Mouse (Mus musculus): Measurements from ENCODE around the gene Kcng4. TPM values are rescaled to one million over a fixed set of nuclear protein-coding genes. Genes with fewer than 3 reads are reported as not detected.
A peak's percentile ranks its signal among the peaks of the same experiment; 100 is the strongest.

The Kcng4 gene
- polyA plus RNA-seq, 1 experiment from 2014 or later = 0.14 TPM

DNA sequence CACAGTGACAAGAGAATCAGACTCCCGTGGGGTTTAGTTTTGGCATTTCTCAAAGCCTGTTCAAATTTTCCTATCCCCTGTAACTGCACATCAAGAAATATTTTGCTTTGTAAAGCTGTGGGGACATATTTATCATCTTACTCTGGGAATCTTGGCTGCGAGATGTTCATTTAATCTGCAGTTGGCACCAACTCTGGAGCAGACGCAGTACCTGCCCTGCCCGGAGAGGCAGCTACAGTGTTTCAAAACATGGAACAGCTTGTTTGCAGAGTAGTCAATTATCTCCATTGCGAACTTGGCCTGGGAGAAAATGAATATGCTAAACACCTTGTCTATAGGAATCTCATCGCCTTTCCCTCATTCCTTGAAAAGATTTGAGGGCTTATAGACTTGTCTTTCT is 2.8 kb upstream of the Kcng4 start:
- H3K9me3 ChIP-seq (replicated peaks) = no peaks in the 10 kb centered on the region
- H3K4me1 ChIP-seq = peaks cover 16% of the 10 kb centered on the region
- no peak for ATAC-seq (ENCODE audit: low FRiP score)
- no peaks in the 10 kb centered on the region for H3K36me3 ChIP-seq
- H3K9ac ChIP-seq (replicated peaks) = no peak overlapping the region
- H3K27me3 ChIP-seq (replicated peaks) = peaks cover 14% of the 10 kb centered on the region
- H3K4me3 ChIP-seq (replicated peaks) = no peak overlapping the region
- WGBS = 72% methylated on average over 6 of the region's 6 CpGs
- no peak overlapping the region for H3K4me2 ChIP-seq
- H3K27ac ChIP-seq (replicated peaks) = no peak overlapping the region

DNA sequence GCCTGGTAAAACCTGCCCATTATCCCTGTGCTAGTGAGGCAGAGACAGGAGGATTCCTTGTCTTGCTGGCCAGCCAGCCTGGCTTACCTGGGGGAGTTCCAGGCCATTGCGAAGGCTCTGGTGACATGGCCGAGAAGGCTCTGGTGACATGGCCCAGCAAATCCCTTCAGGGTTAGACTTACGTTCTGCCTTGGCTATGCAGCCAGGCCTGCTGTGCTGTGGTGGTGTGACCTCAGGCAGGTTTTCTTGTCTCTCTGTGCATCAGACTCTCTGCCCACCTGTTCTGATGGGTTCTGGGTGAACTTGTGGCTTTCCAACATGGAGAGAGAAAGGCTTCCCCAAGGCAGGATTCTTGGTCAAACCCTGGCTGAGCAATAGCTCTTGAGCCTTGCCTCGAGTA is 1.9 kb upstream of the Kcng4 start:
- no peaks in the 10 kb centered on the region for H3K9me3 ChIP-seq (replicated peaks)
- no peak overlapping the region for H3K9ac ChIP-seq (replicated peaks)
- peaks cover 16% of the 10 kb centered on the region for H3K4me1 ChIP-seq
- H3K4me2 ChIP-seq = no peak overlapping the region
- no peak overlapping the region for H3K27ac ChIP-seq (replicated peaks)
- WGBS = 94% methylated on average over 4 of the region's 4 CpGs
- H3K36me3 ChIP-seq = no peaks in the 10 kb centered on the region
- ATAC-seq (ENCODE audit: low FRiP score) = no peak
- no peak overlapping the region for H3K4me3 ChIP-seq (replicated peaks)
- H3K27me3 ChIP-seq (replicated peaks) = peaks cover 19% of the 10 kb centered on the region

DNA sequence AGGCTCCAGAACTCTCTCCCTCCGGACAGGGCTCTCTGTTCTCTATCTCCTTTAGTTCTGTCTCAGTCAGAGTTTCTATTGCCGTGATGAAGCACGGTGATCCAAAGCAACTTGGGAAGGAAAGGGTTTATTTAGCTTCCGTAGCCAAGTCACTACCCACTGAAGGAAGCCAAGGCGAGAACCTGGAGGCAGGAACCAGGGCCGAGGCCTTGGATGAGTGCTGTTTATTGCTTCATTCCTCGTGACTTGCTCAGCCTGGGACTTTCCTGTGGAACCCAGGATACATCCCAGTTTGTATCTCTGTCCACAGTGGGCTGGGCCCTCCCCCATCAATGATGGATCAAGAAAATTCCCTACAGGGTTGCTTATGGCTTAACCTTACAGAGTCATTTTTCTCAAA is 1.3 kb upstream of the Kcng4 start:
- Histone ChIP-seq H3K9ac (replicated peaks) (no peak overlapping the region), H3K4me2 (no peak overlapping the region), H3K27ac (replicated peaks) (no peak overlapping the region), H3K36me3 (no peaks in the 10 kb centered on the region), H3K27me3 (replicated peaks) (peaks cover 19% of the 10 kb centered on the region), H3K4me1 (peaks cover 16% of the 10 kb centered on the region), H3K4me3 (replicated peaks) (no peak overlapping the region), H3K9me3 (replicated peaks) (no peaks in the 10 kb centered on the region)
- 60% methylated on average over 7 of the region's 7 CpGs for WGBS
- no peak for ATAC-seq (ENCODE audit: low FRiP score)

DNA sequence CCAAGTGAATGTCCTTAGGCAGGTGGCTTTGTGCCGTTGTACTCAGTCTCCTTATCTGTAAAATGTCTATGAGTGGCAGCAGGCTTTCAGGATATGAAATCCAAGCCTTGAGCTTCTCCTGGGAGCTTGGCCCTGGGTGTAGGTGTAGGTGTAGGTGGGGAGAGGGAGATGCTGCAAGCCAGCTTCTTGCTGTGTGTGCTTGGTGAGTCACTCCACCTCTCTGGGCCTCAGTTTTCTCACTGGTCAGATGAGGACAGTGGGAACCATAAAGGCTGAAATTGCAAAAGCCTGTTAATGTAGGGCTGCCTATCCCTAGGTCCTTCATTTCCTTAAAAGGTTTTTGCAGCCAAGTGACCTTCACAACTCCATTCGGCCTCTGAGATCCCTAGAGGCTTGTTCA is 478 bp upstream of the Kcng4 start:
- no peaks in the 10 kb centered on the region for H3K36me3 ChIP-seq
- no peak overlapping the region for H3K4me3 ChIP-seq (replicated peaks)
- H3K4me2 ChIP-seq = no peak overlapping the region
- no peak overlapping the region for H3K27ac ChIP-seq (replicated peaks)
- peaks cover 16% of the 10 kb centered on the region for H3K4me1 ChIP-seq
- 78% methylated on average over 2 of the region's 2 CpGs for WGBS
- H3K27me3 ChIP-seq (replicated peaks) = peaks cover 19% of the 10 kb centered on the region
- no peak overlapping the region for H3K9ac ChIP-seq (replicated peaks)
- no peaks in the 10 kb centered on the region for H3K9me3 ChIP-seq (replicated peaks)
- ATAC-seq (ENCODE audit: low FRiP score) = no peak

DNA sequence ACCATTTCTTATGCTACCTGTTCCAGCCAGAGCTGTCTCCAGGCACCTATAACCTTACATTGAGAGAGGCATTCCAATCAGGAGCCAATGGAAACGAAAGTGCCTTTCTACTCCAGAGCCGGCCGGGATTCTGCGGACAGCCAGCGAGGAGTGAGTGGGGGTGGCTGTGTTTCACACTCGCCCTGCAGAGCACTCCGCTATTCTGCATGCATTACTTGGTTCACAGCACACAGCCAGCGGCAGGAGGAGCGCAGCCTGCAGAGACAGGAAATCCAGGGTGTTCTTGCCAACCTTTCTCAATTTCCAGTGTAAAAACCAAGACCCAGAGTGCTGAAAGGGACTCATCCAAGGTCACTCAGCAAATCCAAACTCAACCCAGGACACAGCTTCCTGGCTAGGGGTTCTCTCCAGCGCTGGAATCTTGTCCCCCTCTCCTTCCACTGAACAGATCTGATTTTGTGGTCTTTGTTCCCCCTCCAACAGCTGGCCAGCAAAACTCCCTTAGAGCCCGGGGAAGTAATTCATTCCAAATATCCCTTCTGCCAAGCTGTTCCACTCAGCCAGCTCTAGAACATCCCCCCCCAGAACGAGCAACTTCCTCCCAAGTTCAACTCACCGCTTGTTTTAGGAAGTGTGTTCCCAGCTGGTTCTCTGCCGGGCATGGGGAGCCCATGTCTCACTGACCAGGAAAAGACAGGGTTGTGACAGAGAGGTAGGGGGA is 704 bp downstream of the Kcng4 start:
- H3K36me3 ChIP-seq = no peaks in the 10 kb centered on the region
- H3K9ac ChIP-seq (replicated peaks) = no peak overlapping the region
- no peak overlapping the region for H3K27ac ChIP-seq (replicated peaks)
- peaks cover 19% of the 10 kb centered on the region for H3K27me3 ChIP-seq (replicated peaks)
- ATAC-seq (ENCODE audit: low FRiP score) = no peak; the same call in 1 of the 2 replicates
- no peak overlapping the region for H3K4me3 ChIP-seq (replicated peaks)
- H3K4me1 ChIP-seq = peaks cover 16% of the 10 kb centered on the region
- 21% methylated on average over 14 of the region's 14 CpGs for WGBS
- H3K9me3 ChIP-seq (replicated peaks) = no peaks in the 10 kb centered on the region
- peak overlapping the region; percentile 2; the same call in 1 of the 2 replicates for H3K4me2 ChIP-seq

DNA sequence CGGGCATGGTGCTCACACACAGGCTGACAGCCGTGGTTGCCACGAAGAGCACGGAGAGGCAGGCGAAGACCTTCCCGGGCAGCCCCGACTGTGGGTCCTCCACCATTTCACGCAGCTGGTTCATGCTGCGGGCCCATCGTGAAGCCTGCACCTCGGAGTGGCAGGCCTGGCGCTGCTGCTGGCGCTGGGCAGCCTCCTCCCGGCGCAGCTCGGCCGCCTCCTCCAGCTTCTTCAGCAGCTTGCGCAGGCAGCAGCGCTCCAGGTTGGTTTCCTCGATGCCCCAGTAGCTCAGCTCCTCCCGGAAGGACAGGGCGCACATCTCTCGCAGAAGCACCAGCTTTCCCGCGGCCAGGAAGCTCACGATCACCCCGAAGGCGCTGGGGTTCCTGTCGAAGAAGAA is 2.6 kb downstream of the Kcng4 start:
- Histone ChIP-seq H3K4me3 (replicated peaks) (no peak overlapping the region), H3K27ac (replicated peaks) (no peak overlapping the region), H3K9ac (replicated peaks) (no peak overlapping the region), H3K36me3 (no peaks in the 10 kb centered on the region), H3K4me2 (no peak overlapping the region), H3K27me3 (replicated peaks) (peaks cover 19% of the 10 kb centered on the region), H3K4me1 (peaks cover 16% of the 10 kb centered on the region), H3K9me3 (replicated peaks) (no peaks in the 10 kb centered on the region)
- WGBS = 53% methylated on average over 29 of the region's 29 CpGs
- ATAC-seq (ENCODE audit: low FRiP score) = no peak

DNA sequence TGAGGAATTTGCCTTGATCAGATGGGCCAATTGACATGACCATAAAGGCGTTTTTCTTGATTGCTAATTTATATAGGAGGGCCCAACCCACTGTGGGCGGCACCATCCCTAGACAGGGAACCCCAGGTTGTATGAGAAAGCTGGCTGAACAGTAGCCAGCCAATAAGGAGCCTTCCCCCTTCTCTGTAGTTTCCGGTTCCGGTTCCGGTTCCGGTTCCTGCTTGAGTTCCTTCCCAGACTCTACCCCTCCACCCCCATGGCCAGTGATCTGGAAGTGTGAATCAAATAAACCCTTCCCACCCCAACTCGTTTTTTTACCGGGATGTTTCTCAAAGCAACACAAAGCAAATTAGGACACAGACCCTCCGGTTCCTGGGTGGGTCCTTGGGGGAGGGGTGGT is 3.2 kb downstream of the Kcng4 start:
- Histone ChIP-seq H3K4me1 (peaks cover 16% of the 10 kb centered on the region), H3K9ac (replicated peaks) (no peak overlapping the region), H3K4me2 (no peak overlapping the region), H3K36me3 (no peaks in the 10 kb centered on the region), H3K4me3 (replicated peaks) (no peak overlapping the region), H3K9me3 (replicated peaks) (no peaks in the 10 kb centered on the region), H3K27me3 (replicated peaks) (peaks cover 18% of the 10 kb centered on the region), H3K27ac (replicated peaks) (no peak overlapping the region)
- WGBS = 87% methylated on average over 9 of the region's 9 CpGs
- no peak for ATAC-seq (ENCODE audit: low FRiP score)

DNA sequence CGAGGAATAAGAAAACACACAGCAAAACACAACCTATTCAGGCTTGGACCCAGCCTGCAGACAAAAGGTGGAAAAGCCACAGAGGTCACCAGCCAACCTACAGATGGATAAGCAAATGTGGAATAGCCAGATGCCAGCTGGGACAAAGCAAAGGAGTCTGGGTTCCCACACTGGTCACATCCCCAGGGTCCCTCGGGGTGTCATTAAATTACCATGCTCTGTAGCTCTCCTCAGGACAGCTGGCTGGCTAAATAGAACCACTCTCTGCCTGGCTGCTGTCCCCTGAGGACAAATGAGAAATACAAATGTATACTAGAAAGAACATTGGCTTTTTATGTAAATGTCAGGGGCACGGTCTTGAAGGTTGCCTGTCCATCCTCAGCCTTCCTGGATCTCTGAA is 4.6 kb downstream of the Kcng4 start:
- Histone ChIP-seq H3K9ac (replicated peaks) (no peak overlapping the region), H3K4me1 (peaks cover 16% of the 10 kb centered on the region), H3K9me3 (replicated peaks) (no peaks in the 10 kb centered on the region), H3K4me3 (replicated peaks) (no peak overlapping the region), H3K27me3 (replicated peaks) (peaks cover 15% of the 10 kb centered on the region), H3K36me3 (no peaks in the 10 kb centered on the region), H3K4me2 (no peak overlapping the region), H3K27ac (replicated peaks) (no peak overlapping the region)
- WGBS = 25% methylated on average over 3 of the region's 3 CpGs
- no peak for ATAC-seq (ENCODE audit: low FRiP score)

DNA sequence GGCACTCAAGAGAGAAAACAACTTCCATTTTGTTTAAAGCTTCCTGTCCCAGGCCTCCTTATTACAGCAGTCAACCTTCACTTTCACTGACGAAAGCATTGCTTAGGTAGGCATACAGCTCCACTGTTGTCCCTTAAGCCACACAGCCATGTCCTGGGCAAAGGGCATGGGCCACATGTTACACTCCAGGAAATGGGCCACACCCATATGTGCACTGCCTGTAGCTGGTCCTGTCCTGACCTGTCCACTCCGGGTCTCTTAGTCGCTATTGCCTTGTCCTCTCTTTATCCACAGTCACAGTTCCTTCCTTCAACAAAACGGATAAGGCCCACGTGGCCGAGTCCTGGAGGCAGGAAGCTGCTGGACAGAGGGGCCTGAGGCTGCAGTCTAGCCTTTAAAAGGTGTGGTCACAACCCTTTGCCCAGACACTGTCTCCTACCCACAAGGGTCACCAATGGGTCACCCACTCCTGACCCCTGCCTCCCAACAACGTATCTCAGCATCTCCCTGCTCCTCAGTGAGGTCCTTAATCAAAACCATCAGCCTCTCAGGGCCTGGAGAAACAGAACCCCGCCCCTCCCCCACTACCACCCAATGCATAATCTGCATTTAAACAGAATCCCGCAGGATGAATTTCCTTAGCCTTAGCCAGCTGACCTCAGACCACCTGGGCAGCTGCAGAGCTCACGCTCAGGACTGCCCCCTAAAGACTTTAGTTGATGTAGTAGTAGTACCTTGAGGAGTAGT is 7.7 kb downstream of the Kcng4 start:
- Histone ChIP-seq H3K36me3 (no peaks in the 10 kb centered on the region), H3K27me3 (replicated peaks) (peaks cover 1% of the 10 kb centered on the region; the same call in 1 of the 2 replicates), H3K9me3 (replicated peaks) (no peaks in the 10 kb centered on the region), H3K27ac (replicated peaks) (no peak overlapping the region), H3K9ac (replicated peaks) (no peak overlapping the region), H3K4me2 (no peak overlapping the region), H3K4me3 (replicated peaks) (no peak overlapping the region), H3K4me1 (peaks cover 3% of the 10 kb centered on the region; the same call in 1 of the 2 replicates)
- ATAC-seq (ENCODE audit: low FRiP score) = no peak
- 48% methylated on average over 10 of the region's 10 CpGs for WGBS

DNA sequence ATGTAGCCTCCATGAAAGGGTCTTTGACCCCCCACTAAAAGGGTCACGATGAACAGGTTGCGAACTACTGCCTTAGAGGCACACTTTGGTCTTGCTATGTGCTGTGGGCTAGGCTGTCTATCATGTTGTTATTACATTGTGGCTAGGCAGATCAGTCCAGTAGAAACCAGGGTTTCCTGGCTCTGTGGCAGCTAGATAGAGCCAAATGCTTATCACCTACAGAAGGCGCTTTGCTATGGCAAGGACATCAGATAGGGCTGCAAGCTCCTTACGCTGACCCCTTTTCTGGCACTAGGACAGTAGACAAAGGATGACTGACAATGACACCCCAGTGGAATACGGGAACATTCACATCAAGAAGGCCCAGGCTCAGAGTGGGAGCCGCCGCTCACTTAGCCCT is 8.3 kb downstream of the Kcng4 start:
- no peak for ATAC-seq (ENCODE audit: low FRiP score)
- Histone ChIP-seq H3K4me3 (replicated peaks) (no peak overlapping the region), H3K27me3 (replicated peaks) (no peaks in the 10 kb centered on the region), H3K4me2 (no peak overlapping the region), H3K4me1 (peaks cover 3% of the 10 kb centered on the region; the same call in 1 of the 2 replicates), H3K36me3 (no peaks in the 10 kb centered on the region), H3K27ac (replicated peaks) (no peak overlapping the region), H3K9ac (replicated peaks) (no peak overlapping the region), H3K9me3 (replicated peaks) (no peaks in the 10 kb centered on the region)
- WGBS = 93% methylated on average over 7 of the region's 7 CpGs

DNA sequence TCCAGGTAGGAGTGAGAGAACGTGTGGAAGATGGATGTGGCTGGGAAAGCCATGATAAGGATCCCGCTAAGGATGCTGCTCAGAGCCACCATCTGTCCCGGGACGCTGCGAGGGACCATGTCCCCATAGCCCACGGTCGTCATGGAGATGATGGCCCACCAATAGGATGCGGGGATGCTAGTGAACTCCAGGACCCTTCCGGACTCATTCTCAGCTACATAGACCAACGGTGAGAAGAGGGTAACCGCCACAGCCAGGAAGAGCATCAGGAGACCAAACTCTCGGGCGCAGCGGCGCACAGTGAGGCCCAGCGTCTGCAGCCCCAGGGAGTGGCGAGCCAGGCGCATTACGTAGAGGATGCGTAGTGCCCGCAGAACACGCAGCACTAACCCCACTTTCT is 9.7 kb downstream of the Kcng4 start:
- Histone ChIP-seq H3K4me3 (replicated peaks) (no peak overlapping the region), H3K36me3 (no peaks in the 10 kb centered on the region), H3K9me3 (replicated peaks) (no peaks in the 10 kb centered on the region), H3K4me2 (no peak overlapping the region), H3K27ac (replicated peaks) (no peak overlapping the region), H3K4me1 (peaks cover 1% of the 10 kb centered on the region; the same call in 1 of the 2 replicates), H3K9ac (replicated peaks) (no peak overlapping the region), H3K27me3 (replicated peaks) (no peaks in the 10 kb centered on the region)
- WGBS = 76% methylated on average over 22 of the region's 22 CpGs
- no peak for ATAC-seq (ENCODE audit: low FRiP score)

DNA sequence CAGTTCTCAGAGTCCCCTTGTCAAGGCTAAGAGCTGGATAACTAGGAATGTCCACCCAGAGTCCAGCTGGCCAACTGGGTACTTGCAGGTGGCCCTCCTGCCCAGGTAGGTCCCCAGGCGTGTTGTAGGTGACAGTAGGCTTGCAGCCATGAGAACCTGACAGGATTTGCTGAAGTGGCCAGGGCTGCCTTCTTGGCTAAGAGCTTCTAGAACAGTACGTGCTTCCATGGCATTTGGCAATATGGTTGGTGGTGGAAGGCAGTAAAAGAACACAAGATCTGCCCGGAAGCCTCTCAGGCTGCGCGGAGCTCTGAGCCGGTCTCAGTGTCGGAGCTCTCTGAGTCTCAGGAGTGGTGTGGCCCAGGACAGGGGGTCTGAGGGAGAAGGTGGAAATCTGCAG is 10.6 kb downstream of the Kcng4 start:
- Histone ChIP-seq H3K9ac (replicated peaks) (no peak overlapping the region), H3K9me3 (replicated peaks) (no peaks in the 10 kb centered on the region), H3K27ac (replicated peaks) (no peak overlapping the region), H3K27me3 (replicated peaks) (no peaks in the 10 kb centered on the region), H3K4me1 (no peaks in the 10 kb centered on the region), H3K36me3 (no peaks in the 10 kb centered on the region), H3K4me2 (no peak overlapping the region), H3K4me3 (replicated peaks) (no peak overlapping the region)
- WGBS = 92% methylated on average over 7 of the region's 7 CpGs
- ATAC-seq (ENCODE audit: low FRiP score) = no peak
